Mouse (Mus musculus) T-cell, adult 2 months (primary cell): ENCODE data around the gene Aspdh.

ENCODE experiments used
- DNase-seq: peaks from one replicate; pipeline ENCODE4 v3.0.0; 2022; ENCODE audit warnings: low spot score

Aspdh gene

GRCm38 (mm10) chr7:44446070-44446855, 18.9 kb upstream of the Aspdh start:
- no peak for DNase-seq

DNA sequence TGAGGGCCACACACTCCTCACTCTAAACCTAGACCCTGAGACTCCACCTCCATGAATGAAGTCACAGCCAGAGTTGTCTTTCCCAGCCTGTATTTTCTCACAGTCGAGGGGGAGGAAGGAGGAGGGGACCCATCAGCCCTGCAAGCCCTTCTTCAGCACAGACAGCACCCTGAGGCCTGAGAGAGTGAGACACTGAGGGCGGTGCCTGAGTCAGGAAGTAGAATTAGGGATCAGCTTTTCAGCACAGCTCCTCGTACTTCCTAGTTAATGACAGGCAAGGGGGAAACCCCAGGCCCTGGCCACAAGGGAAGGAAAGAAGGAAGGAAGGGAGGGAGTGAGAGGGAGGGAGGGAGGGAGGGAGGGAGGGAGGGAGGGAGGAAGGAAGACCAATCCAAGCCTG, 11.9 kb upstream of the Aspdh start:
- DNase-seq, result no peak

DNA sequence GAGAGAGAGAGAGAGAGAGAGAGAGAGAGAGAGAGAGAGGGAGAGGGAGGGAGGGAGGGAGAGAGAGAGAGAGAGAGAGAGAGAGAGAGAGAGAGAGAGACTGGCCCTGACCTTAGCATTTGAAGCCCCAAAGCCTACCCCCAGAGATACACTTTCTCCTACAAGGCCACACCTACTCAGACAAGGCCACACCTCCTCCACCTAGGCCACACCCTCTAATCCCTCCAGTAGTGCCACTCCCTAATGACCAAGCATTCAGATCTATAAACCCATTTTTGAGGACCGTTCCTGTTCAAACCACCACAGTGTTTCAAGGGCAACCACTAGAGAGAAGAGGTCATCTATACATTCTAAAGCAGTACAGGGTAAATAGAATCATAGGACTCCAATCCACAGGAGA, 8.9 kb upstream of the Aspdh start:
- DNase-seq, result no peak

DNA sequence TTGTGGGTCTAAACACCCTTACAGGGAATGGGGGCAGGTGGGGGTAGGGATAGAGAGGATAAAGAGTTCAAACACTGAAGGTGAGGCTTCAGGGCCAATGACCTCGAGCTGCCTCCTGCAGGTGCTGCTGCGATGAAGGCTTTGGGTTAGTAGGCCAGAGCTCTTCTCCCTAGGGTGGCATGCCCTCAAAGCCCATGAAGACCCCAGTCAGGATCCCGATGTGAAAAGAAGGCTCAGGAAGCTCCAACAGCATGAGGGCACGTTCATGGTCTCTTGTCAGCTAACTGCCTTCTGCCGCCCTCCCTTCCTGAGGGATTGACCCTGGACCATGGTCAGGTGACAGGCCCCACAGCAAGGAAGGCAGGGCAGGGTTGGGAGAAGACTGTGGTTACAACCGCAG, 5.1 kb upstream of the Aspdh start:
- no peak for DNase-seq

GRCm38 (mm10) chr7:44460767-44461502, 4.3 kb upstream of the Aspdh start:
- no peak for DNase-seq

DNA sequence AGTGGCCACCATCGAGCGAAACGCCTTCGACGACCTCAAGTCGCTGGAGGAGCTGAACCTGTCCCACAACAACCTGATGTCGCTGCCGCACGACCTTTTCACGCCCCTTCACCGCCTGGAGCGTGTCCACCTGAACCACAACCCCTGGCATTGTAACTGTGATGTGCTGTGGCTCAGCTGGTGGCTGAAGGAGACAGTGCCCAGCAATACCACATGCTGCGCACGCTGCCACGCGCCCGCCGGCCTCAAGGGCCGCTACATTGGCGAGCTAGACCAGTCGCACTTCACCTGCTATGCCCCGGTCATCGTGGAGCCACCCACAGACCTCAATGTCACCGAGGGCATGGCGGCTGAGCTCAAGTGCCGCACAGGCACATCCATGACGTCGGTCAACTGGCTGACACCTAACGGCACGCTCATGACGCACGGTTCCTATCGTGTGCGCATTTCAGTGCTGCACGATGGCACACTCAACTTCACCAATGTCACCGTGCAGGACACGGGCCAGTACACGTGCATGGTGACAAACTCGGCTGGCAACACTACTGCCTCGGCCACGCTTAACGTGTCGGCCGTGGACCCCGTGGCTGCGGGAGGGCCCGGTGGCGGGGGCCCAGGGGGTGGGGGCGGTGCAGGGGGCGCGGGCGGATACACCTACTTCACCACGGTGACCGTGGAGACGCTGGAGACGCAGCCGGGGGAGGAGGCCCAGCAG, 3.5 kb upstream of the Aspdh start:
- DNase-seq, result no peak

GRCm38 (mm10) chr7:44462218-44463055, 2.8 kb upstream of the Aspdh start:
- DNase-seq, result no peak

GRCm38 (mm10) chr7:44463056-44463425, 2.1 kb upstream of the Aspdh start:
- no peak for DNase-seq

DNA sequence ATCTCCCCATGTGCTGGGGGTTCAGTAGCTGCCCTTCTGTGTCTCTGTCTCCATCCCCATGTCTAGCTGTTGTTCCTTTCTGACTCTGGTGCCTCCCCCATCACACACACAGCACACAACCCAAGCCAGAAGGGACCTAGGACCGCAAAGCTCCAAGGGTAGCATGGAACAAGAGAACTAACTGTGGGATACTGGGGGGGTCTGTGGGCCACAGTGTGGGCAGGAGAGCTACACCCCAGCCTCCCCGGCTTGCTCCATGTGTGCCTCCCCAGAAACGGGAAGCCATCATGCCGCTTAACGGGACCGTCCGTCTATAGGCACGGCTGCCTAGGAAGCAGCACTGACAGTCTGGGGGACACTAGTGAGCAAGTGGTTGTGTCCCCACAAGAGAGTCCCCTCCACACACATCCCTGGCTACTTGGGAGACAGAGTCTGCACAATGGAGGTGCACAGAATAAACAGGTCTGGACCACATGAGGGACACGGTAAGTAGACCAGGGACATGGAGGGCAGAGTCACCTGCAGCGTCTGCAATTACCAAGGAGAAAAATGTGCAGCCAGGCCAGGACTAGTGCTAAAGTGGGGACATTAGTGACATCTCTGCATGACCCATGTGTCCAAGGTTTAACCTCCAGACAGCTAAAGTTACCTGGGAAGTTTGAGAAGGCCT, 1.5 kb upstream of the Aspdh start:
- no peak for DNase-seq

DNA sequence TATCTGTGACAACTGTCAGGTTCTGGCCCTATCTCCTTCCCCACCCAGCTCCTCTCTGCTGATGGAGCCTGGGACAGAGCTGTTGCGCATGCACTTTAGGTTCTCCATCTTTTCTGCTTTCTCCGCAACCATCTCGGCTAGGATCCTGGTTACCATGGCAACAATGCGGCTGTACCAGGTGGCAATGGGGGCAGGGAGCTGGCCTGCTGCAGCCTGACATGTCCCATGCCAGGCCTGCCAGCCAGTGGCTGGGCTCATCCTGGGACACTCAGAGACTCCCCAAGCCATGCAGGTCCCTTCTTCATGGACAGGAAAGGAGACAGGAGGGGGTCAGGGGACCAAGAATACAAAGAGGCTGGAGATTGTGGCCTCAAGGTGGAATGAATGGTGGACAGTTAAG, 680 bp upstream of the Aspdh start:
- no peak for DNase-seq

DNA sequence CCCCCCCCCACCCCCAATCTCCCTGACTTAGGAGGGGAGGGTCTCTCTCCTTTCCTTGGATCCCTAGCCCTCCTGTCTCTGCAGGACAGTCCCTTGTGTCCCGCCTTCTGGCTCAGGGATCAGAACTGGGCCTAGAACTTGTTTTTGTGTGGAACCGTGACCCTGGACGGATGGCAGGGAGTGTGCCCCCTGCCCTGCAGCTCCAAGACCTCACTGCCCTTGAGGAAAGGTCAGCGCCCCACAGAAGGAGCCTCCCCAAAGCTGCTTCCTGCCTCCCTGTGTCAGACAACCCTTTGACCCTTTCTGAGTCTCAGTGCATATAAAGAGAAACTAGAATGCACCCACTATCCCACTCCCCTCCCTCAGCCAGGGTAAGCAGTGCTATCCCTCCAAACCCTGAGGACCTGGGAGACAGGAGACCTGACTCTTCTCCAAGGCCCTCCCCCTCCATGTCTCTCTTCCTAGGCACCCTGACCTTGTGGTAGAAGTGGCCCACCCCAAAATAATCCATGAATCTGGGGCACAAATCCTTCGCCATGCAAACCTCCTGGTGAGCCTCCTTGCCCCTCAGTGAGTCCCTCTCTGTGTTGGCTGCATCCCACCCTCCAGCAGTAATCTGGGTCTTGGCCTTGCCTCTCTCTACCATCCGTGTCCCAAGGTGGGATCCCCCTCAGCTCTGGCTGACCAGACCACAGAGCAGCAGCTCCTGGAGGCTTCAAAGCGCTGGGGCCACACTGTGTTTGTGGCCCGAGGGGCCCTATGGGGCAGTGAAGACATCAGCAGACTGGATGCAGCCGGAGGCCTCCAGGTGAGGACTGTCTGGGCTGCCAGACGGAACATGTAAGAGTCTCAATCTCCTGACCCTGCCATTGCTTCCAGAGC, 1.1 kb downstream of the Aspdh start:
- no peak for DNase-seq

DNA sequence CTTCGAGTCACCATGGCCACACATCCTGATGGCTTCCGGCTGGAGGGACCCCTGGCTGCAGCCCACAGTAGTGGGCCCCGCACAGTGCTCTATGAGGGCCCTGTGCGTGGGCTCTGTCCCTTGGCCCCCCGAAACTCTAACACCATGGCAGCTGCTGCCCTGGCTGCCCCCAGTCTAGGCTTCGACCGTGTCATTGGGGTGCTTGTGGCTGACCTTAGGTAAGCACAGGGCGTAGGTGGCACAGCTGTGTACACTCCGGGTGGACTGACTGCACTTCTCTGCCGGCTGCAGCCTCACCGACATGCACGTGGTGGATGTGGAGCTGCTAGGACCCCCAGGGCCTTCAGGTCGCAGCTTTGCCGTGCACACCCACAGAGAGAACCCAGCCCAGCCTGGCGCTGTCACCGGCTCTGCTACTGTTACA, 1.7 kb downstream of the Aspdh start:
- no peak for DNase-seq

- DNase-seq, result peak; percentile 95
Measured at GRCm38 (mm10) chr7:44467811-44468411, 2.7 kb downstream of the Aspdh start, which contains the start of gene Josd2. TSS of gene Josd2 (plus strand) at chr7:44467980.

DNA sequence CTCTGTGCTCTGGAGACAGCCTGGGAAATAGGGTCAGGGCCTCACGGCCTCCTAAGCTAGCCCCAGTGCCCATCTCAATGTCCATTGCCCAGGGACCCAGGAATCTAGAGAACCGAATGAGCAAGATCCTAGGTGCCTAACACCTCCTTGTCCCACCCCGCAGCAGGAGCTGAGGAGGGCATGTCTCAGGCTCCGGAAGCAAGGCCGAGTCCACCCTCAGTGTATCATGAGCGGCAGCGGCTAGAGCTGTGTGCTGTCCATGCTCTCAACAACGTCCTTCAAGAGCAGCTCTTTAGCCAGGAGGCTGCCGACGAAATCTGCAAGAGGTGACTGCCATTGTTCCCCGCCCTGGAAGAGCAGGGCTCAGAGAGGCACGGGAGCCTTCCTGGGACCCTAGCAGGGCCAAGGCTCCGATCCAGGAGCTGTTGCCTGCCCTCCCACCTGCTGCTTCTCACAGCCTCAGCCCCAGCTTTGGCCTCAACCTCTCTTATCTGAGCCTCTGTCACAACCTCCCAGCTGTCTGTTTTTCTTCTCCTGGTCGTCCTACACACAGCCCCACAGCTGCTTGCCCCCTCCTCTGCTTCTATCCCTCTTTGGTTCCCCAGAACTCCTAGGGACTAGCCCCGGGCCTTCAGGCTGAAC, 3.6 kb downstream of the Aspdh start:
- no peak for DNase-seq

DNA sequence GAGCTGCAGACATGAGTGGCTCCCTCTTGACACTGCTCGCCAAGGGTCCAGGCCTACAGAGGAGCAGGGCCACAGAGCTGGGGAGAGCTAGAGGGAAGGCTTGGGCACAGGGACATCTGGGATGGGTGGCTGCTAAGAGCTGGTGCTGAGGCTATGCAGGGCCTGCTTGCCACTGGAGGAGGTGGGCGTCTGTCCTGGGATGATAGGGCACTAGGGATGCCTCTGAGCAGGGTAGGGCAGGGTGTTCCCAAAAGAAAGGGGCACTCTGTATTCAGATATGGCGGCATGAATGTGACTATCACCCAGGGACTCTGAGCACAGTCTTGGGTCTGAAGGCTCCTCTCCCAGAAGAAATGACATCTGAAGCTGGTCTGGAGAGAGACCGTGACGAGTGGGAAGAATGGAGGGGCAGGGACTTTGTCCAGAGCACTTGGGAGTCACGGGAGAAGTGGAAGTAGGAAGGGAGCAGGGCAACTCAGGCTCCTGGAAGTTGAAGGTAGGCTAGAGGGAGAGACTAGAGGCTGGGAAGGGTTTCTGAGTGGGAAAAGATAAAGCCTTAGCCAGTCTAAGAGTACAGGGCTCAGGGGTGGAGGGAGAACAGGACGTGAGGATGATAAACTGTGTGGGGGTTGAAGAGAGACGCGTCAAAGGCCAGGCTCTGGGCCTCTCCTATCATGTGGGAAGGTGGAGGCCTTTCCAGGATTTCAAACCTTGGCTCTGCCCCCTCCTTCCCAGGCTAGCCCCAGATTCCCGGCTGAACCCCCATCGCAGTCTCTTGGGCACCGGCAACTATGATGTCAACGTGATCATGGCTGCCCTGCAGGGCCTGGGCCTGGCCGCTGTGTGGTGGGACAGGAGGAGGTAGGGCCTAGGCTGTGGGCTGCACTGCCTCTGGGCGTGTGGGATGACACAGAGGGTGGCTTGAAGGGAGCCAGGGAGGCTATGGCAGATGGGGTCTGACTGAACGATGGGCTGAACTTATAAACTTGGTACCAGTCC, 4.8 kb downstream of the Aspdh start:
- no peak for DNase-seq

- DNase-seq, result no peak
Measured at GRCm38 (mm10) chr7:44470696-44471612, 5.8 kb downstream of the Aspdh start.
